Mouse (Mus musculus) c-Kit-negative CD71-positive TER-119-positive erythroid progenitor cells, embryonic 14.5 days (primary cell): Measurements from ENCODE around the gene Zdhhc15.
"Not testable (repeated sequence)": the region's sequence is repeated elsewhere in the genome, so short reads cannot be mapped to it uniquely, and the experiment has no call there.

Source experiments
- DNase-seq: peaks from one replicate; pipeline ENCODE4 v3.0.0-alpha.2; 2013; ENCODE audit warnings: low read depth, low spot score

Gene Zdhhc15

GRCm38 (mm10) chrX:104670757-104671549, at the start of gene Zdhhc15:
Gene Zdhhc15 (minus strand): TSS chrX:104671064.
- DNase-seq: peak; percentile 19

- DNase-seq: no peak
Measured at GRCm38 (mm10) chrX:104707935-104708334, 37.1 kb upstream of the Zdhhc15 start.

DNA sequence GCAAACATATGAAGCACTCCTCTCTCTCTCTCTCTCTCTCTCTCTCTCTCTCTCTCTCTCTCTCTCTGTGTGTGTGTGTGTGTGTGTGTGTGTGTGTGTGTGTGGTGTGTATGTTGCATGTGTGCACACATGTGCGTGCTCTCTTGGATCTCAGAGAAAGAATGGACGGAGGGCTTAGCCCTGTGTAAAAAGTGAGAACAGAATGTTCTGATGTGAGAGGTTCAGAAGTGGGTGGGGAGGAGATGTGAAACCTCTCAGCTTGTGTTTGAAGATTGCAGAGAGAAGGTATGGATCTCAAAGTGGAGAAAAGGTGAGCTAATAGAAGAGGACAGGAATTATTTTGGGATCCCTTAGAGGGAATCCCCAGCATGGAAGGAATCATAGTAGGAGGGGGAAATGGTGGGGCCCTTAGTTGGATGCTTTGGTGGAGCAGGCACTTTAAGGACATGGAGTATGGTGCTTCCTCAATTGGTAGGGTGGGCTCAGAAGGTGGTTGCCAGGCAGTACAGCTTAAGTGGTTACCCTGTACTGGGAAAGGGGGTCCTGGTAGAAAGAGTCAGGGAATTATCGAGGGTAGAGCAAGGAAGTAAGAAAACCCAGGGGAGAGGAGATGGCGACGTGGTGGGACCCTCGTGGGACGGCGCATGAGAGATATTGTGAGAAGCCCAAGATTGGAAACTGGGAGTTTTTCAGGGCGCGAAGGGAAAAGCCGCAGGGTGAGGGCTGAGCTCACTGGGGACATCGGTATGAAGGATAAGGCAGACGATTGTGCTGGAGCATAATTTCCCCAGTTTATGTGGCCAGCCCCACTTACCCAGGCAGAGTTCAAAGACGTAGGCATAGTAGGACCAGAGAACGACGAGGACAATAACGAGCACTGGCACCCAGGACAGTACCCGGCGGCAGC, 761 bp downstream of the Zdhhc15 start:
- DNase-seq: peak; percentile 2

- DNase-seq: no peak
Measured at GRCm38 (mm10) chrX:104656976-104657375, 13.9 kb downstream of the Zdhhc15 start.

DNA sequence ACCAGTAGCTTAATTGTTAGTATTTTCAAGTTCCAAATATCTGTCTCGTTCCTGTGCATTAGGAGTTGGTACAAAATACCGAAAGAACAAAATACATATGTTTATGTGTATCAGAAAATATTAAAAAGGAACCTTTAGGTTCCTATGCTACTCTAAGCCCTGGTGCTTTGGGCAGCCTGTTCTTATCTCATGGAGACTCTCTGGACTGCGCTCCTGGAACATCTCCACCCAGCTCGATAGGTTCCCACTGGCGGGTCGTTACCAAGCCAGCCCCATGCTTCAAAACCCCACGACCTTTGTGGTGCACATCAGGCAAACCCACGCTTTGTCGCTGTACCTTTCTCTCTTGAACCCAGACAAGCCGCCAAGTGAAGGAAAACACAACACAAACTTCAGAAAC, 58.3 kb downstream of the Zdhhc15 start:
- DNase-seq: no peak

GRCm38 (mm10) chrX:104603738-104604430, 67.0 kb downstream of the Zdhhc15 start:
- not testable (repeated sequence) for DNase-seq

DNA sequence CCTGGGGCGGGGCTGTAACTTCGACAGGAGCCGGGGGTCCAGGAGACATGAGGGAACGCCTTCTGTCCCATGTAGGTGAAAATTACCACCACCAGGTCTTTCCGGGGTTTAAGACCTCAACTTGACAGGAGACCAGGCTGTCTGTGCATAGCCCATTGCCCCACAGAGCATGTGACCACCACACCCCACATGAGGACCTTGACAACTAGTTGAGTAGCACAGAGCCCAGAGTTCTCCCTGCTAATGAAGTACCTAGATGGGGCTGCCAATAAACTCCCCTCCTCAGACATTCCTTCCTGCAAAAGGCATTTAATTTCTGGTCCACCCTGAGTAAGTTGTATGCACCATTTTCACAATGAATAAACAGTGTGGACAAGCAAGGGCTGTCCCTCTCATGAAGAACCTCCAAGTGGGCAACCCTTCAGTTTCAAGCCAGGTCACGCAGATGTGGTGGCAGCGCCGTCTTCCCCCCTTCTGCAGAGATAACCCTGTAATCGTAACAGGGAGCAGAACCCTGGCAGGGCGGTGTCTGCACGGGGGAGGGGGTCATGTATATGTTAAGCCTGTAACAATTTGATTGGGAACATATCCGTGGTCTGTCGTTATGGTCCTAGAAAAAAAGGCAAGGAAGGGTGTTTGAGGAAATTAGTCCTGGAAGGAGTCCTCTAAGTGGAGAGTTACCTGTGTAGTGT, 68.5 kb downstream of the Zdhhc15 start:
- not testable (repeated sequence) for DNase-seq

GRCm38 (mm10) chrX:104573946-104574345, 96.9 kb downstream of the Zdhhc15 start:
- no peak for DNase-seq

DNA sequence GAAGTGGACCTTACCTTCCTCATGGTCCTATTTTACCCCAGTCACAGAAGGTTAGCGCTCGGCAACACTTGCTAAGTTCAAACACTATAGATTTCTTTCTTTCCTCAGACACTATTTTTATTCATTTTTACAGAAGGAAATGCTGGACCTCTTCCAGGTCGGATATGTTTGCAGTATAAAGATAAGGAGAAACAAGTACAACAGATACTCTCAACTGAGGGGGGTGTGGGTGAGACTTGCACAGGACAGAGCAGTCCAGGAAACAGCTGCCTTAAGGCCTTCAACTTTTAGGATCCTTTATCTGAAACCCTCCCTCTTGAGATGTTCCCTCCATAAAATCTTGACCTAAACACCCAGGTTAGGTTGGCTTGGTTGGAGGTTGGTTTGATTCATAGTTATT, 103.4 kb downstream of the Zdhhc15 start:
- DNase-seq: no peak

DNA sequence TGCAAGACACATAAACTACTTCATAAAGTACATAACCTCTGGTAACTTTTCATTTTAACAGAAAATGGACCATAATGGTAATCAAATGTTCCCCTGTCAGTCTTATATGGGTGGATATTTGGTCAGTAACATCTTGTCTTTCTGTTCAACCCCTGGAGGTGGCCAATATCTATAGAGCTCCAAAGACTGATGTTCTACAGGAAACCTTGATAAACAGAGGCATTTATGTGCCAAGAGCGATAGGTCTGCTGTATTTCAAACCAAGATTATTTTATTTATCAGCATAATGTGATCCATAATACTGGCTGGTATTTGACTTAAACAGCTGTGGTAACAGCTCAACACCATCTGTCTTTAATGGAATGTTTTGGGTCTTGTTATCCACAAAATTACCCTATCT, 125.6 kb downstream of the Zdhhc15 start:
- DNase-seq: no peak

DNA sequence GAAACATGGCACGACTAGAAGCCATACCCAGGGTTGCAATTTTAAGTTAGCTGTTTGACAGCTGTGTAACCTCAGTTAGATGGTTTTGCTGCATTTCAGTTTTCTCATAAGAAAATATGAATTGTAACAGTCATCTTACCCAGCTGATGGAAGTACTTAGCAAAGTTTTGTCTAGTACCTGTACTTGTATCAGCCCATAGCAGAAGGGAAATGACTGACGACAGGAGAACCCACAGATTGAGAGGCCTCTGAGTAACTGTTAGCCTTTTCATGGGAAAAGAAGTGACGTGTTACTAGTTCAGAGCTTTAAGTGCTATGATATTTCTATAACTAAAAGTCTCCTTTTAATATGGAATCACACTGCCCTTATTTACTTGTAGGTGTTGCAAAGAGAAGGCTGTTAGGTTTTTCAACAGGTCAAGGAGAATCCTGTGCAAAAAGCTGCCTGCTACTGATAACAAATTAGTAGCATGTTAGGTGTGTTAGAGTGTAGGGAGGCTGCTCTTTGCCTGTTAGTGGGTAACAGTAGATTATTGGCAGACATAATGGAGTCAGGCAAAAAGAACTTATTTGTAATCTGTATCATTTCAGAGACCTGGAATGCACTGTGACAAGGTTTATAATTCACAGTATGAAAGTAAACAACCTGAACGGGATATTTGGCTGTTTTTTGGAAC, 126.8 kb downstream of the Zdhhc15 start:
- no peak for DNase-seq

DNA sequence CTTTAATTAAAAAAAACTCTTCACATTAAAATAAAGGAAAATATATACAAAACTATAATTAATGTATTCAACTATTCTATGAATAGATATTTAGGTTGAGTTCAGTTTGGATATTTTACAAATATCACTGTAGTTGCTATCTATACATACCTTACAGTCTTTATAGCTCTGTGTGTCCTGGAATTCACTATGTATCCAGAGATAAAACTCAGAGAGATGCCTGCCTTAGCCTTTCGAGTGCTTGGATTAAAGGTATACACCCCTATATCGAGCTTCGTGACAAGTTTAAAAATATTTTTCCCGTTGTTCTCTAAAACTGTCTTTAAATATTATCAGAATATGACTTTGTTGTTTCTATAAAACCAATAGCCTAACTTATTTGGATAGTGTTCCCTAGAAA, 128.2 kb downstream of the Zdhhc15 start:
- DNase-seq: no peak

GRCm38 (mm10) chrX:104501765-104502164, 169.1 kb downstream of the Zdhhc15 start:
- no peak for DNase-seq

DNA sequence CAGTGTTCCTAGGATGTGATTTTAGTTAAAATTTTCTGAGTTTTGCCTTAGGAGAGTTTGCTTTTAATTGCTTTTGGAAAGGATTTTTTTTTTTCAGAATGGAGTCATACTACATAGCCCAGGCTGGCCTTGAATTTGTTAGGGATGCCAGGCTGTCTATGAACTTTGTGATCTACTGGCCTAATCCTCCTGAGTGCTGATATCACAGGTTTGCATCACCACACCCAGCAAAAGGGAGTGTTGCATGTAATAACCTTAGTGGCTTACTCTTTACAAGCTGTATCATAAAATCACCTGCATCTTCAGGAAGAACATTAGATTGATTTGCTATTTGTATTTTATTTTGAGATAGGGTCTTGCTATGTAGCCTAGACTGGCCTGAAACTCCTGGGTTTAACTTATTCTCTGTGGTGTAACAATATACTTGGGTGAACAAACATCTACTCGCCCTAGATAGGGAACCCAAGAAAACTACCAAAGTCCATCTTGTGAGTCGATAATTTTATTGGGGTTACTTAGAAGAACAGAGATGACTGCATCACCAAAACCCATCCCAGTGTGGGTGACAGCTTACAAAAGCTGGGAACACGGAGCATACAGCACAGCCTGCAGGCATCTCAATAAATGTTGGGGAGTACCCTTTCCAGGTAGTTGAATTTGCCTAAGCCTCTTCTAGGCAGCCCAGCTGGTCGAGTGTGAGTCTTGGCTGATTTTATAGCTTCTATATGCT, 181.1 kb downstream of the Zdhhc15 start:
- no peak for DNase-seq

GRCm38 (mm10) chrX:104488870-104489467, 181.9 kb downstream of the Zdhhc15 start:
- no peak for DNase-seq

- no peak for DNase-seq
Measured at GRCm38 (mm10) chrX:104488036-104488435, 182.8 kb downstream of the Zdhhc15 start.
